Mouse (Mus musculus) G1E (cell line): ENCODE data around the gene Tango6.

ENCODE experiments used
- CTCF ChIP-seq: IDR thresholded peaks from 2 replicates; pipeline ENCODE4 v1.5.1; 2012; ENCODE audit warnings: low read depth, low read length, inconsistent platforms, mixed read lengths
- GATA1 ChIP-seq: IDR thresholded peaks from 2 replicates; pipeline ENCODE4 v1.6.1; 2012; ENCODE audit warnings: borderline replicate concordance, low read length, inconsistent platforms, mixed read lengths
- POLR2AphosphoS5 ChIP-seq: IDR thresholded peaks from 2 replicates; pipeline ENCODE4 v1.6.1; 2012; ENCODE audit warnings: low read depth, low read length, inconsistent platforms; ENCODE audit not compliant: insufficient replicate concordance
- TAL1 ChIP-seq: conservative IDR thresholded peaks from 2 replicates; pipeline ENCODE4 v1.6.1; 2012; ENCODE audit warnings: low read depth, low read length, inconsistent platforms, mixed read lengths

- TF ChIP-seq CTCF (no peak), GATA1 (no peak), POLR2AphosphoS5 (no peak), TAL1 (no peak)
These were observed 187.9 kb downstream of the Tango6 start for GRCm38 (mm10) chr8:106870537-106871327.
